Mouse (Mus musculus) right cerebral cortex, postnatal 36 days (tissue): ENCODE results near the gene Eif2ak3.
"Not testable (repeated sequence)": the region's sequence is repeated elsewhere in the genome, so short reads cannot be mapped to it uniquely, and the experiment has no call there.

Experiments
- DNase-seq, 2 experiments: peaks; one replicate each; pipeline ENCODE4 v3.0.0; 2022; ENCODE audit warnings: low spot score in 2 of 2, mixed read lengths in 1 of 2

Eif2ak3 gene

DNA sequence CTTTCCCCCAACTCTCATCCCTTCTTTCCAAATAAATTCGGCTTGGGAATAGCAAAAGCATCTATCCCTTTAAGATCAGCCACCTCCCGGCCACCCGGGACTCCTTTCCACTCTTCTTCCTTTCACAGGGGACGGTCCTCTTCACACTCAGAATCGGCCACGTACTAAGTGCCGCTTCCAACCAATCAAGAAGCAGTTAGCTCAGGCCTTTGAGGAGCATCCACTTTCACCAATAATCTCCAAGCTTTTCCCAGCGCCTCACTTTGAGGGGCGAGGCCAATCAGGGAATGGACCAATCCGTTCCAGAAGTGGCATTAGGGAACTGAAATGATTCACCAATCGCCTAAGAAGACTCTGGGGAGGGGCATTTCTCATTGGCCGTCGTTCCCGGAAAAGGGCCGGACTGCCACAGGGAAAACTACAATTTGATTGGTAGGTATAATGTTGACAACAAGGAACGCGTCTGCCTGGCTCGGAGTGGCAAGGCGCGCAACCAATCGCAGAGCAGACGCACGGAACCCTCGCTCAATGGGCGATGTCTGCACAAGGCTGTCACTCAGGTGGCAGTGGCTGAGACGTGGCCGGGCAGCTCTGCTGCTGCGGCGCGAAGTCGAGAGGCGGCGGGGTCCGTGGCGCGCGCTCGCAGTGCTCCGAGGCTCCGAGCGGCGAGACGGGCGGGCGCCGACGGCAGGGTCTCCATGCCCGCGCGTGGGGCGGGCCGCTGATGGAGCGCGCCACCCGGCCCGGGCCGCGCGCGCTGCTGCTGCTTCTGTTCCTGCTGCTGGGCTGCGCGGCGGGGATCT is at the start of gene Eif2ak3:
Gene Eif2ak3 (plus strand): TSS at position 514 of the 803 bp plus-strand sequence.
- peak; percentile 100 for DNase-seq

- no peak for DNase-seq
Measured at GRCm38 (mm10) chr6:70796940-70797339, 47.4 kb upstream of the Eif2ak3 start.

DNA sequence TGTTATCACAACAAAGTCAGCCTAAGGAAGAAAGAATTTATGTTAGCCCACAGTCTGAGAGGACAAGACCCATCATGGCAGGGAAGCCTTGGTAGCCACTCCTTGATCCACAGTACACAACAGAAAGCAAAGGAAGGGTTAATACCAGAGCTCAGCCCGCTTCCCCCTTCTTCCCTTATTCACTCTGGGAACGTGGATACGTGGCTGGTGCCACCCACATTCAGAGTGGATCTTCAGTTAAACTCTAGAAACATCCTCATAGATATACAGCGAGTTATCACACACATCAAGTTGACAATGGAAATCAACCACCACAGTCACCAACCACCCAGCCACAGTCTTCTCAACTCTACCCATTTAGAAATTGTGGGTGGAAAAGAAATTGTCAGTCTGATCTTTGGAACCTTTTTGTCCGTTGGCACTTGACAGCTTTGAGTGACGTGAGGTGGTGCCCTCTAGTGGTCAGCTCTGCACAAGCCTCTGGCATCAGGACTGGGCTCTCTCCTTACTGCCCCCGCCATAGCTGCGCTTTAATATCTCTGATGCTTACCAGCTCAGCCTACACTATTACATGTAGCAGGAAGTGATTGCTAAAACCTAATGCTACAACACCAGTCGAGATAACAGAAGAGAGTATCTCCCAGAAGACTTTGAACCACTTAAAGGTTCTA is 46.6 kb upstream of the Eif2ak3 start:
- no peak for DNase-seq

DNA sequence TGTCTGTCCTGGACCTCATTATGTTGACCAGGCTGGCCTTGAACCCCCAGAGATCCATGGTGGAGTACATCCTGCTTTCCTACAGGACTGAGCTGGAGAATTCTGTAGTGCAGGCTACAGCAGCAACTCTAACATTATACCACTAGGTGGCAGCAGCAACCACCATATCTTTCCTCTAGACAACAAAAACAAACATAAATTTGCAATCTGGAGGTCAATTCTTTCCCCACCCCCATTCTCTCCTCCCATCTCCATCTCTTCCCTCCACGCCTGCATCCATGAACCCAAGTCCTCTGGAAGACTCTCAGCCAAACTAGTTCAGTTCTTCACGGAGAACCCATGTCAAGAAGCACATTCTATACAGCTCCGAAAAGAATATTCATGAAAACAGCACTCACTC is 39.7 kb upstream of the Eif2ak3 start:
- no peak for DNase-seq

DNA sequence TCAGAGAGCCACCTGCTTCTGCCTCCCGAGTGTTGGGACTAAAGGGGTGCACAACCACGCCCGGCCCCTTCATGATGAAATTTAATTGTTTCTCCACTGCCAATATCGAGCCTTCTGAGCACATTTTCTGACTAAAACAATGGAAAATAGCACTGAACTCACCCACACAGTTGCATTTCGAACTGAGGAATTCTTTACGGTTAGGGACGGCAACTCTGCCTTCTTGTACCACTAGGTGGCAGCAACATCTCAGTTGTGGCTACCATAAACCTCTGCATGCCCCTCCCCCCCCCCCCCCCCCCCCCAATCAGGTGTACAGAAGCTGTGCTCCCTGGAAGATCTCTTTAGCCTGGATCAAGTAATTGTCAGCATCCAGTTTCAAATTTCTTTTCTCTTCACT is 39.0 kb upstream of the Eif2ak3 start:
- peak in 1 of 2 experiments; percentile 55 for DNase-seq

DNA sequence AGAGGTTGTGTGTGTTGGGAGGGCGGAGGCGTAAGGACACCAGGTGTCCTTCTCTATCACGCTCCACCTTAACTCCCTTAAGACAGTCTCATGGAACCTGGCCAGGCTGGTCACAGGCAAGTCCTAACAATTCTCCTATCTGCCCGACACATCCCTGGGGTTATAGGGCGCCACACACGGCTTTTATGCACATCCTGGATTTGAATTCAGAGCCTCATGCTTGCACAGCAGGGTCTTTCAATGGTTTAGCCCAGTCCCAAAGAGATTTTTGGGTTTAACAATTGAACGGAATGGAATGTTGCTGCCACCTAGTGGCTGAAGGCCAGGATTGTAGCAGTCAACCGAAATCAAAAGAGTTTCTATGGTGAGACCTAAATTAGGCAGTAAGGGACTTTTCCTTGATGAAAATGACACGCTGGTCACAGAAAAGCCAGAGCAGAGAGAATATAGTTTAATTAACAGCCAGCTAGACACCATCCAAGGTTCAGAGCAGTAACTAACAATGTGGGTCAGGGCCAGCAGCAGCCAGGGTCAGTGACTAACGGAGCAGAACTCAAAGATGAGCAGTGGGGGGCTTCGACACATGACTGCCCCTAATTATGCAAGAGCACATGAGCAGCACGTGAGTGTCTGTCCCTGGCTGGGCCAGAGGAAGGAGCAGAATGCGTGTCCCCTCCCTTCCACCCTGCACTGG is 38.3 kb upstream of the Eif2ak3 start:
- DNase-seq, result no peak

GRCm38 (mm10) chr6:70806514-70806912 is 37.8 kb upstream of the Eif2ak3 start:
- DNase-seq, result no peak

DNA sequence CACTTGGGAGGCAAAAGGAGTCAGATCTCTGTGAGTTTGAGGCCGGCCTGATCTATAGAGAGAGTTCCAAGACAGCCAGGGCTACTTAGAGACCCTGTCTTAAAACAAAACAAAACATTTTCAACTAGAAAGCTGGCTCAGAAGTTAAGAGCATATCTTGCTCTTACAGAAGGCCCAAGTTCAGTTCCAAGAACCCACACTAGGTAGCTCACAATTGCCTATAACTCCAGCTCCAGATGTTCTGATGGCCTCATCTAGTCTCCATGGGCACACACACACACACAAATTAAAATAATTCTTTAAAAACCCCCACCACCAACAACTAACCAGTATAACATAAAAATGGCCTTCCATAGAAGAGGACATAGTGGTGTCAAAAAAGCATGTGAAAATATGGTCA is 33.8 kb upstream of the Eif2ak3 start:
- DNase-seq, result no peak

- peak; percentile 57 to 75 for DNase-seq
Measured at GRCm38 (mm10) chr6:70811557-70812525, 32.5 kb upstream of the Eif2ak3 start.

- DNase-seq, result no peak
Measured at GRCm38 (mm10) chr6:70812526-70812895, 31.8 kb upstream of the Eif2ak3 start.

DNA sequence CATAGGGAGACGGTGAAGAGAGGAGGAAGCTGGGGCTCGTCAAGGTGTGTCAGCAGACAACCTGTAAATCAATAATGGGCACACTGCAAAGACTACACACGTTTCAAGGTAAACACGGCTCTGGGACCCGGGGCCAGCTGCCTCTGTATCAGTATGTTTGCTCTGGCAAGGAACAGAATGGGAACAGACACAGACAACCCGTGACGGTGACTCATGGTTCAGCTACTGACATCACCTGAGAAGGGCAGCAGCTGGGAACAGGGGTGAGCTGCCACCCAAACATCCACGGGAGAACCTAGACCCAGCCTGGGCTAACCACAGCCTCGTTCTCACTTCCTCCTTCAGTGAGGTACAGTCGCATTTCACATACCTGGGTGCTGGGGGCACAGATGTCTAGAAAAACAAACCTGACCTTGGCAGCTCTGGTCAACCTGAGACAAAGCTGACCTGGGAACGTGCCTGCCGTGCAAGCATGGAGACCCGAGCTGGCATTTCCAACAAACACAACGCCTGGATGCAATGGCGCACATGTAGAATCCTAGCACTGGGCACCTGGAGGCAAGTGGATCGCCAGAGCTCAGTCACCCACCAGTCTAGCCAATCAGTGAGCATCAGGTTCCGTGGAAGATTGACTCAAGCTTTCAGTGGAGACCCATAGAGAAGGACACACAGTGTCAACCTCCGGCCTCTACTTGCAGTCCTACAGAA is 30.2 kb upstream of the Eif2ak3 start:
- no peak for DNase-seq

DNA sequence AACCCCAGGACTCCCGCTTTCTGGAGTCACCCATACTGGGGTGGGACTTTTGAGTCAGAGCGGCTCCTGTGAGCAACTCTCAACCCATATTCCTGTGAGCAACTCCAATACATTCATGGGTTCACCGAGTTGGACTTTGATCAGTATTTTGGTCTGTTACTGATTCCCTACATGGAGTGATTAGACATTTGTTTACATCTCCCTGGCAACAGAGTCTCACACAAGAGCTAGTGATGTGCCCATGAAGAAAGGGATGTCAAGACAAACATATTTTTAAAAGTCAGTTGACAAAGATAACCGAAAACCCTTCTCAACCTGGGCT is 29.7 kb upstream of the Eif2ak3 start:
- no peak for DNase-seq

GRCm38 (mm10) chr6:70815471-70815870 is 28.8 kb upstream of the Eif2ak3 start:
- DNase-seq, result no peak

- no peak for DNase-seq
Measured at GRCm38 (mm10) chr6:70821566-70821965, 22.7 kb upstream of the Eif2ak3 start.

DNA sequence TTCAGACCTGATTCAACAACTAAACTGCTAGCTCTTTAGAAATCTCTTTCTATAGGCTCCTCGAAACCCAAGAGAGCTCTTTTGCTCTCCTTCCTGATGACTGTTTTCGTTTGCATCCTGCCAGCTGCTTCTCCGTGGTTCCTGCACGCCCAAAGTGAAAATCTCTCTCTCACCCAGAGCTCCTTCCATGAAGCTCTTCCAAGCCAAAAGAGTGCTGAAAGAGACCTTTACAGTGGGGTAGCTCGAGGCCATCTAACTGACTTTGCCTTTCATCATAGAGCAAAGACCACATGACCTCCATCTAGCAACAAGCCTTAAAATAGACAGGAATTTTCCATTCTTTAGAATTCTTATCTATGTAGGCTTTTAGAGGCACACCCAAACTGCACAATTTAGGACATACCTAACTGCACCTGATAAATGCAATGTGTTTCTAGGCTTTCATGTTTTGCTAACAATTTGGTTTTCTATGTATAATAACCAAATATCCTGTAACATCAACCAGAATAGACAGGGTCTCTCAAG is 21.9 kb upstream of the Eif2ak3 start:
- no peak for DNase-seq

DNA sequence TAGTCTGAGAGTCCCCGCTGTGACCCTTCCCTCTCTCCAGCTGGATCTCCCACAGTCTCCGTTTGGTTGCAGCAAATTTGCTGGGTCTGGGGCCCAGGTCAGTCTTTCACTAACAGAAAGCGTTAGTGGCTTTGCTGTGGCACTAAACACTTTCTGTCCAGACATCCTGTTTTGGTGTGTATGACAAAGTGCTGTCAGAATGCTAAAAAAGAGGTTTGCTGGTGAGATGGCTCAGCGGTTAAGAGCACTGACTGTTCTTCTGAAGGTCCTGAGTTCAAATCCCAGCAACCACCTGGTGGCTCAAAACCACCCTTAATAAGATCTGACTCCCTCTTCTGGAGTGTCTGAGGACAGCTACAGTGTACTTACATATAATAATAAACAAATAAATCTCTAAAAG is 21.0 kb upstream of the Eif2ak3 start:
- not testable (repeated sequence) for DNase-seq

DNA sequence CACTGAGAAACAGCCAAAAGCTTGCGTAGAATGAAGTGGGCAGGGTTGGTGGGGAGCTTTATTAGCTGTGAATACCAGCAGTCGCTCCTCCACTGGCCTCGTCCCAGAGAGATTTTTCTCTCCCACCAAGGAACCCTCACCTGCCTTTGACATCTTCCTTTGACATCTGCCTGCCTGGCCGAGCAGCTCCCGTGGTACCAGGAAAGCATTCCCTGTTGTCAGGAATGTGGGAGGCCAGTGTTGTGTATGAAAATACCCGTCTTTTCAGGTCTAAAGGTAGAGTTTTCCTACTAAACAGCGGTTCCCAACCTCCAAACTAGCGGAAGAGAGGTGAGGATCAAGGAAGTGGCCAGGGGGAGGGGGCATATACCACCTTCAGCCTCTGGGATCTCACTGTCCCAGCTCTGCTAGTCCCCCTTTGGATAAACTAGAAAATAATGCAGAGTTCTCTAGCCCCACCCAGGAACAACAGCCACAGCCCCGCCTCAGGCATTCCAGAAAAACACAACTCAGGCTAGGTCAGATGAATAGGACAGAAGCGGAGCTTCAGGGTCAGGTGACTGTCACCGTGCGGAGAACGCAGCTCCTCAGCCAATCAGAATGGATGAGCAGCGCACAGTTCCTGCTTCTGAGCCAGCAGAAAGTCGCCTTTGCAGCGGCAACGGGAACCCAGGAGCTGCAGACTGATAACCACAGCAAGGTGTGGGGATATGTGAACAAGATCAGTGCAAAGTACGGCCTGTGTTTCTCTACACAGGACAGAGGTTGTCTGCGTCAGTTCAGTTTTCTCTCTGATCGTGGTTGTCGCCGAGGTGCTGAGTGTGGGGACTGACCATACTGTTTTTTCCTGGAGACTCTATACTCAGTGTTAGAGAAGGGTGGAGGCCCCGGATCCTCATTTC is 20.0 kb upstream of the Eif2ak3 start:
- DNase-seq, result peak; percentile 69 to 74

GRCm38 (mm10) chr6:70824987-70825337 is 19.4 kb upstream of the Eif2ak3 start:
- DNase-seq, result no peak

GRCm38 (mm10) chr6:70829451-70829850 is 14.9 kb upstream of the Eif2ak3 start:
- no peak for DNase-seq

- DNase-seq, result no peak
Measured at GRCm38 (mm10) chr6:70830552-70830951, 13.8 kb upstream of the Eif2ak3 start.
